Mouse (Mus musculus) layer of hippocampus, adult 11-12 months (tissue): ENCODE measurements at regions not wholly inside any gene's neighbourhood (a gene's known extent, or its start where the extent isn't known, plus 50 kb on each side); places are given as distances from the start of the nearest gene placed in this dataset.

Experiments
- DNase-seq: peaks from one replicate; pipeline ENCODE4 v3.0.0; 2022; ENCODE audit warnings: low spot score

- no peak for DNase-seq
These were observed 238.6 kb upstream of the Stt3b start for GRCm38 (mm10) chr9:115548722-115549349.

GRCm38 (mm10) chr9:115551080-115551479 lies 240.9 kb upstream of the Stt3b start:
- DNase-seq, result no peak

GRCm38 (mm10) chr9:115551501-115551900 lies 241.3 kb upstream of the Stt3b start:
- DNase-seq, result no peak

DNA sequence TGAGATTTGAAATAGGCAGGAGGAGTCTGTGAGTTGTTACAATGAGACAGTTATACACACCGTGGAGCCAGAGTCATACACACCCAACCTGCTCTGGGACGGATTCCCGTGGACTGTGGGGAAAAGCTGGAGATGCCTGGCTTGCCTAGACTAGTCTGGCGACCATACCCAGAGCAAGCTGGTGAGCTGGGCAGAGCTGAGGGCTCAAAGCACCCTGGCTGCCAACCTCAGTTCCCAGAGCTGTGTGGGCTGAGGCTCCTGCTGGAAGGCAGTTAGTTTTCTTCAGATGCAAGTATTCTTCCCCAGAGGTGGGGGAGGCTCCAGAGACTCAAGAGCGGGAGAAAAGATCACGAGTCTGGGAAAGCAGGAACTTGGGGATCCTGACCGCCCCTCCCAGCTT lies 247.9 kb upstream of the Stt3b start:
- DNase-seq, result peak; percentile 15

DNA sequence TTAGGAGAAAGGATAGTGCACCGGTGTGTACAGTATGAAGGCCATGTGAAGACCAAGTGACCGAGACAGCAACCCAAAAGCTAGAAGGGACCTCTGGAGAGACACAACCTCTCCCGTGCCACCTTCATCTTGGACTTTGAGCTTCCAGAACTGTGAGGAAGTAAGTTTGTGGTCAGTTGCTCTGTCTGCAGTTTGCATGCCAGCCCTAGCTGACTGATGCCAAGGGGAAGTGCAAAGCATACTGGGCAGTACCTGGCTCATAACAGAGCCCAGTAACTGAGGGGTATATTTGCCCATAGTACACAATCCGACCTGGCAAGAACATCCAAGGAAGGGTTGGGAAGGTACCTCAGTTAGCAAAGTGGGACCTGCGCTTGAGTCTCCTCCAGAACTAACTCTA lies 249.3 kb upstream of the Stt3b start:
- no peak for DNase-seq

DNA sequence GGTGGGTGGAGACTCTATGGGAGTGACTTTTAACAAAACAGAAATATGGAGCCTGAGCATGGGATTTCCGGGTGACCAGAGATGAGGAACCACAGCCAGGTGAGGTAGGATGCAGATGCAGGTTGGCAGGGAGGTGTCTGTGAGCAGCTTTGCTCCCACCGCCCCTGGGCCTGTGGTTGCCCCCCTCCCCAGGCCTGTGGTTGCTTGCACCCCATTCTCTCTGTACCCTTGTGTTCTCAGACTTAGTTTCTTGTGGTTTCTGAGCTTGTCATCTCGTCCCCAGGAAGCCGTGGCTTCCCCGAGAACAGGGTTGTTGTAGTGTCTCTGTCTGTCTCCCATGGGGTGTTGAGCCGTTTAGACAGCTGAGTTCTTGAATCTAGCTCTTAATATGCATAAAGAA lies 251.0 kb upstream of the Stt3b start:
- no peak for DNase-seq

GRCm38 (mm10) chr9:115562783-115563182 lies 252.6 kb upstream of the Stt3b start:
- DNase-seq, result no peak

DNA sequence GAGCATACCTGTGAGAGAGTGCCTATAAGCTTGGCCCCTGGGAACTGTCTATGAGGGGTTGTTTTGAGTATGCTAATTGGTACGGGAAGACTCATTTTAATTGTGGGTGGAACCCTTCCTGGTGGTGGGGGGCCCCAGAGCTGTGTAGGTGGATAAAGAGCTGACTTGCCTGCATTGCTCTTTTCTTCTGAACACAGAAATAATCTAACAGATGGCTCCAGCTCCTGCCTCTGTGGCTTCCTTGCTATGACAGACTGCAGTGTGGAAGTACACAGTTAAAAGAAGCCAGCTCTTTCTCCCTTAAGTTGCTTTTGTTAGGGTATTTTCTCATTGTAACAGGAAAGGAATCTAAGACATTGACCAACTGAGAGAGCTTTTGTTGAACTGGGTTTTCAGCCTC lies 254.1 kb upstream of the Stt3b start:
- no peak for DNase-seq

DNA sequence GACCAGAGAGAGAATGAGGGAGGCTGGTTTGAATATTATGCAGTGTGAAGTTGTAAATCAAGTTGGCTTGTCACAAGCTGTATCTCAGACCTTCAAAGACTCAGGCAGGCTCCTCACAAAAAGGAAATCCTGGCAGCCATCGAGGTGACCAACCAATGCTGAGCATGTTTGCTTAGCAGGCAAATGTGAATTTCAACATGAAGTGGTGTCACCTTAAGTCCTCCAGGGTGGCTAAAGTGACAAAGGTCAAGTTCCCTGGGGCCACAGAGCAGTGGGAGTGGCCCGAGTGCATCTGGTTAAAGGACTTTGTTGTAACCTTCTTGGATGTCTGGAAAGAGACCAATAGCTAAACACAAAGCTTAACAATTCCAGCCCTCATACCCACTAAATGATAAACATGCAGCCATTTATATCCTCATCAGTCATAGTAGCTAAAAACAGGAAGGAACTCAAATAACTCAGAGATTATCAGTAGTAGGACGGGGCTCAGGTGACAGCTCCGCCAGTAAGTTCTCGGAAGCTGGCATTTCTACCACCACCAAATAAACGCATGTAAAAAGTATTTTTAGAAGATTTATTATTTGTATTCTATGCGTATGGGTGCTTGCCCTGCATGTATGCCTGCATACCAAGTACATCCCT lies 258.6 kb upstream of the Stt3b start:
- DNase-seq, result no peak

DNA sequence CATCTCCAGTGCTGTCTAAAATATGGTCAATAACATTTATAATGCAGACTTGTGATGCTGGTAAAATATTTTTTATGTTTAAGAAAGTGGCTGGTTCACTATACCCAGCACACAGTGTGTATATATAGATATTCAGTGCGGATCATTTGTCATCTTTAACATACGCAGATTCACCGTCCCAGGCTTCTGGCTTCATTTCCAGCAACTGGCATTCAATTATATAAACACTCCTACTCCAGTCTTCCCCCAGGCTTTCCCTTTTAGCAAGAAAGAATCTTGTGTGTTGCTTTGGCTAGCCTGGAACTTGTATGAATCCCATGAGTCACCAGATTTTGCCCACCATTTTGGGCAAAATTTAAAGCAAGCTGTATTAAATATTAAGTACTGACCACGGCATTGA lies 260.8 kb upstream of the Stt3b start:
- no peak for DNase-seq

DNA sequence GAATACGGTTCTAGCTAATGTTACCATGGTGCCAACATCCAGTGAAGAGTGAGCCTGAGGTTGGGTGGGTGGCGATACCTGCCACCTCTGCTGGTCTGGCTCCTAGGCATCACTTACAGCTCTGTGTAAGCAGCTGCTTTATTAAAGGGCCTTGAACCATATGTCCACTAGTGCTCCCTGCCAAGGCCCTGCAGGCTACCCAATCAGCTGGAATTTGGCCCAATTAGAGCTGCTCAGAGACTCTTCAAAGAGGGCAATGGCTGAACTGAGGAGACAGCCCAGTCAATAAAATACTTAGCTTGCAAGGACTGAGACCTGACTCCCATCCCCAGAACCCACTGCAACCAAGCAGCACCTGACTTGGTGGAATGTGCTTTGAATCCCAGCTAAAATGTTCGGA lies 270.9 kb upstream of the Stt3b start:
- no peak for DNase-seq

DNA sequence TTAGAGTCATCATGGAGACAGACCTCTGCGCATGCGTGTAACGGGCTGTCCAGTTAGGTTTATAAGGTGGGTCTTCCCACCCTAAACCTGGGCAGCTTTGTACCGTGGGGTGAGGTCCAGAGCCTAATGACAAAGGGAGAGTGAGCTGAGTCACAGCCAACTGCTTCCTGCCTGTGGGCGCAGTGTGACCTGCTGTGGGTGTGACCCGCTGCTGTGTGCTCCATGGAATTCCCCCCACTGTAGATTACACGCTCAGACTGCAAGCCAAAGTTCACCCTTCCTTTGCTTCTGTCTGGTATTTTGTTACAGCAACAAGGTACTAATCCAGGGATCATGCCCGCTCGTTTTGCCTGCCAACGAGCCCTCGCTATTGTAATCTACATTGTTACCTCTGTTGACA lies 273.3 kb upstream of the Stt3b start:
- no peak for DNase-seq

DNA sequence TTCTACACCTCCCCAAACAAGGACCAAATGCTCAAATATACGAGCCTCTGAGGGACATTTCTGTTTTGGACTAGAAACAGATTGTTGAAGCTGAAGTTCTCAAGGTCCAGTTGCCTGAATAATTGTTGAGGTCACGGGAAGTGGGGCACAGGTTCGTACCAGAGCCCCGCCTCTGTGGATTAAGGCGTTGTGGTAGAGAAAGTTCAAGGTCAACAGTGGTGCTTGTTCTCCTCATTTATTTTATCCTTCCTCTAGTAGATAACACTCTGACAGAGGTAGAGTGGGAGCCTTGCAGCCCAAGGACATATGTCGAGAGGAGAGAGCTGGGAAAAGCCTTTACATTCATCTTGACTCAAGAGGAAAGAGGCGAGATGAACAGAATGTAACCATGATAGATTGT lies 274.7 kb upstream of the Stt3b start:
- no peak for DNase-seq

GRCm38 (mm10) chr9:115592466-115592865 lies 282.2 kb upstream of the Stt3b start:
- DNase-seq, result no peak

GRCm38 (mm10) chr9:115600228-115600627 lies 290.0 kb upstream of the Stt3b start:
- DNase-seq, result no peak

- DNase-seq, result no peak
These were observed 290.6 kb upstream of the Stt3b start for GRCm38 (mm10) chr9:115600826-115601225.

DNA sequence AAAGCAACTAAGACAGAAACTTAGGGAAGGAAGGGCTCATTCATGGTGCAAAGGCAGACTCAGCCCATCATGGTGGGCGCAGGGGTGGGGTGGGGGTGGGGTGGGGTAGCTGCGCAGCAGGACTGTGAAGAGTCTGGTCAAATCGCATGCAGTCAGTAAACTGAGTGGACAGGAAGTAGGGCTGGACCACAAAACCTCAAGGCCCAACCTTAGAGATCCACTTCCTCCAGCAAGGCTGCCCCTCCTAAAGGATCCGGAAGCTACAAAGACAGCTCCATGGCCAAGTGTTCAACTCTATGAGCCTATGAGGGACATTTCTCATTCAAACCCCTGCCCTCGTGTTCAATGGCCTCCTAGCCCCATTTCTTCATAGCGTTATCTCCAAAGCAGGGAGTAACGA lies 292.6 kb upstream of the Stt3b start:
- DNase-seq, result no peak

- DNase-seq, result peak; percentile 48
These were observed 294.2 kb upstream of the Stt3b start for GRCm38 (mm10) chr9:115604450-115604849.

DNA sequence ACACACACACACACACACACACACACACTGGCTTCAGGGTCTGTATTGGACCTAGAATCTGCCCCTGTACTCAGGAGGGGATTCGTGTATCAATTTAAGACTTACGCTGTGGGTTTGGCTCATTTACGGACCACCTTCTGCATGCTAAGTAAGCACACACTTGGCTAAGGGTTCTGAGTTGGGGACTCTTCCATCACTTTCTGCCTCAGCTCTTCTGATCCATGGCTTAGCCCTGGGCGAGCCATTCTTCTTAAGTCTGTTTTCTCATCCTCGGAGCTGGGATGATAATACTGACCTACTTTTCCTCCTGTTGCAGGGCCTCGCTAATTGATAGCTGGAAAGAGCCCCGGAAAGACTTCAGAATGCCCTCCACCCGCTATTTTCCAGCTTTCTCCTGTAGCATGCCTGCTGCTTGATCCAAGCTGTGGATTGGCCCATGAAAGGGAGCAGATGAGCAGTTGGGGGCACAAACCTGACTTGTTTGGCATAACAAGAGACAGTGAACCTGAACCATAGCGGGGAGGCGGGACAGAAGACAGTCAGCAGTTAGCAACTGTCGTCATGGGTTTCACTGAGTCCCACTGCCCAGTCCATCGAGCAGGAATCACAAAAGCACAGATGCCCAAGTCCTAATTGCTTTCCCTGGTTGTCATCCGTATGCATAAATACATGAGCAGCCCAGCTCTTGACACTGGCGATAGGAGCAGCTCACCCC lies 294.9 kb upstream of the Stt3b start:
- no peak for DNase-seq

DNA sequence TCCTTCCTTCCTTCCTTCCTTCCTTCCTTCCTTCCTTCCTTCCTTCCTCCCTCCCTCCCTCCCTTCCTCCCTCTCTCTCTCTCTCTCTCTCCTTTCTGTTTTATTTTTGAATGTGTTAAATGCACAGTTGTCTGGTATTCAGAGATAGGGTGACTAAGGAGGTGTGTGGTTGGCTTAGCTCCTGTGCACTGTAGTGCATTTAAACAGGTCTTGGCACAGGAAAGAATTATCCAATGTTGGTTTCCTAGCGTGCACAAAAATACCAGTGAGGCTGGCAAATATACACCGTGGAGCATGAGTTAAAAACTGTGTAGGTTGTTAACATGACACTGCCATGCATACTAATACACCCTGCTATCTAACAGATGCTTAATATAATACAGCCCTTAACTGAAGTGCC lies 297.7 kb upstream of the Stt3b start:
- no peak for DNase-seq

GRCm38 (mm10) chr9:115608377-115608776 lies 298.2 kb upstream of the Stt3b start:
- DNase-seq, result no peak

- DNase-seq, result no peak
These were observed 299.4 kb upstream of the Gadl1 start for GRCm38 (mm10) chr9:115609904-115610303.

DNA sequence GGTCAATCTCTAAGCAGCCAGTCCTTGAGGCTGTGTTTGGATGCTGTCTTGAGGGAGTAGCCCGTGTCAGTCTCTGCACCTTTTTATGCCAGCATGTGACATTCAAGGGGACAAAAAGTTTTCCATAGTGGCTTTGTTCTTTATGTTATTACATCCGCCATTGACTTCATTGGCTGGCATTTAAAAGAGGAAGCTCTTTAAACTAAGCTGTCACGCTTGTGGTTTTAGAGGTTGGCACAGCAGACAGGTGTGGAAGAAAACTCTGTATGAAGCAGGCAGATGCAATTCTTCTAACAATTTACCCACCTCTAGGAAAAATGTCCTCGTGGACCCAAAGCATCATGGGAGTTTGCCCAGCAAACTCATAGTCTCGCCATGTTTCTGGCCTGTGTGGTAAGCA lies 297.5 kb upstream of the Gadl1 start:
- no peak for DNase-seq

- DNase-seq, result no peak
These were observed 296.3 kb upstream of the Gadl1 start for GRCm38 (mm10) chr9:115612908-115613307.
